Mouse (Mus musculus) neural tube, embryonic 11.5 days (tissue): Measurements from ENCODE around the gene Pbx1. TPM values are rescaled to one million over a fixed set of nuclear protein-coding genes. Genes with fewer than 3 reads are reported as not detected.

Source experiments
- ATAC-seq: fragments of 200-750 bp; cut with Nextera tagmentation; 2 replicates; pipeline ENCODE4 v1.8.0; 2017; ENCODE audit warnings: moderate number of reproducible peaks, mild to moderate bottlenecking, moderate TSS enrichment, moderate library complexity; ENCODE audit not compliant: insufficient read depth, low FRiP score, low TSS enrichment
- DNase-seq: peaks from one replicate; pipeline ENCODE4 v3.0.0-alpha.2; 2015; ENCODE audit warnings: low spot score
- H3K27ac ChIP-seq: fragments of 300-500 bp; sonication (generic); 2 replicates; pipeline ENCODE4 v1.5.1; 2014; ENCODE audit warnings: low read depth, mild to moderate bottlenecking, low read length
- H3K27me3 ChIP-seq: fragments of 300-500 bp; sonication (generic); 2 replicates; pipeline ENCODE4 v1.6.1; 2014; ENCODE audit warnings: mild to moderate bottlenecking, low read length, mixed read lengths; ENCODE audit not compliant: control insufficient read depth, insufficient read depth
- H3K36me3 ChIP-seq: fragments of 300-500 bp; sonication (generic); 2 replicates; pipeline ENCODE4 v1.6.1; 2014; ENCODE audit warnings: mild to moderate bottlenecking, low read length, moderate library complexity, mixed read lengths; ENCODE audit not compliant: control insufficient read depth, insufficient read depth
- H3K4me1 ChIP-seq: fragments of 300-500 bp; sonication (generic); 2 replicates; pipeline ENCODE4 v1.6.1; 2014; ENCODE audit warnings: low read length, mixed read lengths; ENCODE audit not compliant: control insufficient read depth, insufficient read depth
- H3K4me2 ChIP-seq: fragments of 300-500 bp; sonication (generic); 2 replicates; pipeline ENCODE4 v1.6.1; 2014; ENCODE audit warnings: low read depth, mild to moderate bottlenecking, moderate library complexity
- H3K4me3 ChIP-seq: fragments of 300-500 bp; sonication (generic); 2 replicates; pipeline ENCODE4 v1.5.1; 2014; ENCODE audit warnings: low read depth, low read length
- H3K9ac ChIP-seq: fragments of 300-500 bp; sonication (generic); 2 replicates; pipeline ENCODE4 v1.6.1; 2014; ENCODE audit warnings: mild to moderate bottlenecking, low read length
- H3K9me3 ChIP-seq: fragments of 300-500 bp; sonication (generic); 2 replicates; pipeline ENCODE4 v1.6.1; 2016; ENCODE audit warnings: low read length; ENCODE audit not compliant: control insufficient read depth
- WGBS: fragments of 180-500 bp; shearing (Covaris S2); extraction: QIAGEN DNeasy Blood & Tissue Kit; methylation state at CpG from one replicate; pipeline ENCODE4 v1.1.7; 2014; 5-methylcytosine and 5-hydroxymethylcytosine counted together
- polyA plus RNA-seq: library from polyadenylated mRNA; unstranded; fragments of >200 nt; fragmentation: Nextera tagmentation; extraction: Ambion mirVana; gene quantifications from 2 replicates; pipeline ENCODE4 v1.2.1, GENCODE M21; 2014

Gene Pbx1
- polyA plus RNA-seq, 1 experiment from 2014 or later: 45.8 TPM

- peak overlapping the region; percentile 68 for H3K4me3 ChIP-seq
- 0% methylated on average over 5 of the region's 5 CpGs for WGBS
- H3K4me1 ChIP-seq: peaks cover 31% of the 10 kb centered on the region
- DNase-seq (peak; percentile 40), ATAC-seq (no peak)
- H3K9ac ChIP-seq: peak overlapping the region; percentile 90
- no peaks in the 10 kb centered on the region for H3K36me3 ChIP-seq
- peak overlapping the region; percentile 75 for H3K4me2 ChIP-seq
- peak overlapping the region; percentile 68; the same call in 1 of the 2 replicates for H3K27ac ChIP-seq
- H3K27me3 ChIP-seq: no peaks in the 10 kb centered on the region
- H3K9me3 ChIP-seq: no peaks in the 10 kb centered on the region
Observed at GRCm38 (mm10) chr1:168429406-168429805, 2.7 kb downstream of the Pbx1 start.

GRCm38 (mm10) chr1:168428255-168428654 lies 3.8 kb downstream of the Pbx1 start:
- Histone ChIP-seq H3K4me2 (peak overlapping the region; percentile 75), H3K4me3 (peak overlapping the region; percentile 68), H3K4me1 (peaks cover 34% of the 10 kb centered on the region), H3K9ac (peak overlapping the region; percentile 50), H3K36me3 (no peaks in the 10 kb centered on the region), H3K27me3 (no peaks in the 10 kb centered on the region), H3K27ac (peak overlapping the region; percentile 39; the same call in 1 of the 2 replicates), H3K9me3 (no peaks in the 10 kb centered on the region)
- 23% methylated on average over 6 of the region's 6 CpGs for WGBS
- DNase-seq: no peak
- no peak for ATAC-seq

- ATAC-seq: no peak
- peak overlapping the region; percentile 75 for H3K4me2 ChIP-seq
- H3K27ac ChIP-seq: peak overlapping the region; percentile 40
- H3K36me3 ChIP-seq: no peaks in the 10 kb centered on the region
- WGBS: 9% methylated on average over 4 of the region's 4 CpGs
- H3K27me3 ChIP-seq: no peaks in the 10 kb centered on the region
- no peak for DNase-seq
- H3K9me3 ChIP-seq: no peaks in the 10 kb centered on the region
- H3K4me1 ChIP-seq: peaks cover 34% of the 10 kb centered on the region
- peak overlapping the region; percentile 30 for H3K9ac ChIP-seq
- peak overlapping the region; percentile 68 for H3K4me3 ChIP-seq
Observed at GRCm38 (mm10) chr1:168427596-168427995, 4.5 kb downstream of the Pbx1 start.

GRCm38 (mm10) chr1:168426900-168427299 lies 5.2 kb downstream of the Pbx1 start:
- peak overlapping the region; percentile 40 for H3K27ac ChIP-seq
- 15% methylated on average over 9 of the region's 9 CpGs for WGBS

DNA sequence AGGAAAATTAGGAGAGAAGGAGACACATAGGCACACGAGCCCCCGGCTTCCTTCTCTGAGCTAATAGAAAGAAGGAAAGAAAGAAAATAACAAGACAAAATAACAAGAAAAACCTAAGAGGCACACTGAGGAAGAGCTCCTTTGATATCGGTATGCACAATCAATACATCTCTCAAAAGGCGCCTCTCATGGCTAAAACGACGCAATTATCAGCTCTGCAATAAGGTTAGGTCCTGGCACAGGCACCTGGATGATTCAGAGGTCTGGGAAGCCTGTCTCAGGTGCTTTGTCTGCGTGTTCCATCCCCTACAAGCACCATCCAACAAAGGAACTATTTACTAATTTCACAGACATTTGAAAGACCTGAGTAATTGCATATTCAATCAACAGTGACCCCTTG lies 5.8 kb downstream of the Pbx1 start:
- ATAC-seq (no peak), DNase-seq (no peak)
- H3K36me3 ChIP-seq: no peaks in the 10 kb centered on the region
- H3K9me3 ChIP-seq: no peaks in the 10 kb centered on the region
- H3K27ac ChIP-seq: no peak overlapping the region
- 56% methylated on average over 7 of the region's 7 CpGs for WGBS
- no peaks in the 10 kb centered on the region for H3K27me3 ChIP-seq
- peaks cover 34% of the 10 kb centered on the region for H3K4me1 ChIP-seq
- peak overlapping the region; percentile 68 for H3K4me3 ChIP-seq
- H3K9ac ChIP-seq: peak overlapping the region; percentile 30; the same call in 1 of the 2 replicates
- peak overlapping the region; percentile 75 for H3K4me2 ChIP-seq

More at GRCm38 (mm10) chr1:168426900-168427299, 5.2 kb downstream of the Pbx1 start:
- ATAC-seq: no peak
- peak overlapping the region; percentile 30 for H3K9ac ChIP-seq
- peaks cover 34% of the 10 kb centered on the region for H3K4me1 ChIP-seq
- peak overlapping the region; percentile 75 for H3K4me2 ChIP-seq
- H3K4me3 ChIP-seq: peak overlapping the region; percentile 68
- H3K36me3 ChIP-seq: no peaks in the 10 kb centered on the region
- no peaks in the 10 kb centered on the region for H3K9me3 ChIP-seq
- DNase-seq: no peak
- no peaks in the 10 kb centered on the region for H3K27me3 ChIP-seq

- no peaks in the 10 kb centered on the region for H3K27me3 ChIP-seq
- H3K9ac ChIP-seq: no peak overlapping the region
- H3K4me3 ChIP-seq: no peak overlapping the region
- H3K4me1 ChIP-seq: peaks cover 34% of the 10 kb centered on the region
- ATAC-seq (no peak), DNase-seq (no peak)
- 25% methylated on average over 5 of the region's 5 CpGs for WGBS
- no peak overlapping the region for H3K27ac ChIP-seq
- H3K9me3 ChIP-seq: no peaks in the 10 kb centered on the region
- H3K4me2 ChIP-seq: peak overlapping the region; percentile 28
- H3K36me3 ChIP-seq: peaks cover 4% of the 10 kb centered on the region; the same call in 1 of the 2 replicates
Observed at GRCm38 (mm10) chr1:168425017-168425705, 6.9 kb downstream of the Pbx1 start.

DNA sequence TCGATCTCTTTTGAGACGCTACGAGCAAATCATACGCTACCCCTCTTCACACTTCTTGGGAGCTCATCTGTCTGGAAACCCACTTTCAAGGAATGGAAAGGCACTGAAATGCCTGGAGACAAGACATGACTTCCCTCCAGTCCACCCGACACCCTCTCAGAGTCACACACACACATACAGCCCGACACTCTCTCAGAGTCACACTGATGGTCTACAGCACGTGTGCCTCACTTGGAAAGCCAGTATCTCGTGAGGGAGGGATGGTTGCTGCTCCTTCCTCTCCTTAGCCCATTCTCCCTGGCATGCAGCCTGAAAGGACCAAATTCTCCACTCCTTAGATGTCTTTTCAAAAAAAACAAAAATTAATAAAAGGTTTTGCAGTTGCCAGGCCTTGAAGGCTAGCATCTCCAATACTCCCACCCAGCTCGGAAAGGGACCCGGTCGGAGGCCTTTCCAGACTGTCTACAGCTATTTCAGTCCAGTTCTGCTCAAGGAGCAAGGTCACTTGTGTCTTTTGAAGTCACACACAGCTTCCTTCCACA lies 8.6 kb downstream of the Pbx1 start:
- Histone ChIP-seq H3K27ac (no peak overlapping the region), H3K4me3 (no peak overlapping the region), H3K36me3 (peaks cover 4% of the 10 kb centered on the region; the same call in 1 of the 2 replicates), H3K4me2 (no peak overlapping the region), H3K27me3 (no peaks in the 10 kb centered on the region), H3K9me3 (no peaks in the 10 kb centered on the region), H3K4me1 (peaks cover 32% of the 10 kb centered on the region), H3K9ac (no peak overlapping the region)
- WGBS: 75% methylated on average over 11 of the region's 11 CpGs
- ATAC-seq (no peak), DNase-seq (no peak)

GRCm38 (mm10) chr1:168418903-168419302 lies 13.2 kb downstream of the Pbx1 start:
- H3K4me2 ChIP-seq: no peak overlapping the region
- H3K4me1 ChIP-seq: peaks cover 21% of the 10 kb centered on the region
- no peak overlapping the region for H3K9ac ChIP-seq
- no peak for ATAC-seq
- H3K27me3 ChIP-seq: no peaks in the 10 kb centered on the region
- no peak overlapping the region for H3K27ac ChIP-seq
- no peak overlapping the region for H3K4me3 ChIP-seq
- no peak for DNase-seq
- peaks cover 6% of the 10 kb centered on the region; the same call in 1 of the 2 replicates for H3K36me3 ChIP-seq
- WGBS: 90% methylated on average over 9 of the region's 9 CpGs
- no peaks in the 10 kb centered on the region for H3K9me3 ChIP-seq

GRCm38 (mm10) chr1:168417626-168418025 lies 14.4 kb downstream of the Pbx1 start:
- DNase-seq (no peak), ATAC-seq (no peak)
- Histone ChIP-seq H3K27me3 (no peaks in the 10 kb centered on the region), H3K4me1 (peaks cover 20% of the 10 kb centered on the region), H3K4me2 (no peak overlapping the region), H3K9ac (peak overlapping the region; percentile 37), H3K27ac (peak overlapping the region; percentile 51; the same call in 1 of the 2 replicates), H3K36me3 (peaks cover 6% of the 10 kb centered on the region; the same call in 1 of the 2 replicates), H3K4me3 (no peak overlapping the region), H3K9me3 (no peaks in the 10 kb centered on the region)
- 34% methylated on average over 6 of the region's 6 CpGs for WGBS
